Mouse (Mus musculus) bone marrow, adult 2 months (tissue): ENCODE results near the gene Ugt2b38.

Experiments
- CTCF ChIP-seq: fragments of 200-500 bp; IDR thresholded peaks from 2 replicates; pipeline ENCODE4 v1.5.1; 2011; ENCODE audit warnings: low read length, control low read depth; ENCODE audit not compliant: control insufficient read depth, insufficient read depth
- POLR2A ChIP-seq: fragments of 200-500 bp; IDR thresholded peaks from 2 replicates; pipeline ENCODE4 v1.6.1; 2011; ENCODE audit warnings: low read depth, mild to moderate bottlenecking, control low read depth, low read length, borderline replicate concordance; ENCODE audit not compliant: control insufficient read depth

DNA sequence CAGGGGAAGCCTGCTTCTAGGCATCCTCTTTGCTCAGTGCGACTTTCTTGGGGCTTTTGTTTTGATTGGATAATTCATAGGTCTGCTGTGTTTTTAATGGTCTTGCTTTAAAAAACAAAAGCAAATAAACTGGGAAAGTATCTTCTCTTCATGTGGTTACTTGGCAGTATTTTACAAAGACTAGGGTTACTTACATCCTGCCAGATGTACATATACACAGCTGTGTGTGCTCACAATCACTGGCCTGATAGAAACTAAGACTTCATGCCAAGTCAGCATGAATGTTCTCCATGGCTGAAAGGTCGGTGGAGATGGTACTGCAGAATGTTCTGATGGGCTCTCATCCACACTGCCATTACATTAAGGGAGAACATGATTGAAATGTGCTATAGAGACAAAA is 33.2 kb downstream of the Ugt2b38 start:
- no peak for TF ChIP-seq POLR2A
- no peak for TF ChIP-seq CTCF
